Mouse (Mus musculus) forelimb bud, embryonic 11.5 days (tissue): Measurements from ENCODE around the gene Entpd6.

Source experiments
- DNase-seq: peaks from one replicate; pipeline ENCODE4 v3.0.0-alpha.2; 2012; ENCODE audit warnings: low read depth, low spot score

Entpd6 gene

DNA sequence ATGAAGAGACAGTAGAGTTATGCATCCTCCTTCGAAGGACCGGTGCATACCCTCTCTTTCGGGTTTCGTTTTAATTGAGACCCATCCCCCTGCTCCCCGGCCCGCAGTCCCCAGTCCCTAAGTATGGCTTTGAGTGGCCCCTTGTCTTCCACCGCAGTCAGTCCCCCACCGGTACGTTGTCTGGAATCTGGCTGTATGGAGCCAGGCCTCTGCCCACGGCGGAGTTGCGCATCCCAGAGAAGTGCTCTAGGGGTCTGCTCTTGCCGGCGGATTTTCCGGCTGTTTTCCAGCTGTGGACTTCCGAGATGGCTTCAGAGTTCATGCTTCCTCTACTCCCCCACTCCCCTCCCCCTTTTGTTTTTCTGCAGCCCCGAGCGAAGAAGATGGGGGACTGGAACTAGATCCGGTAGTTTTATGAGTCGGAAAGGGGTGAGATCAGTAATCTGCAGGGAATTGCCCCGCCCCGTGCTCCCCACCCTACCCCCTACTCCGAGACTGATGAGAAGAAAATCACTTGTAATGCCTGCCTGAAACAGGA lies 38.5 kb downstream of the Entpd6 start:
- peak; percentile 38 for DNase-seq

DNA sequence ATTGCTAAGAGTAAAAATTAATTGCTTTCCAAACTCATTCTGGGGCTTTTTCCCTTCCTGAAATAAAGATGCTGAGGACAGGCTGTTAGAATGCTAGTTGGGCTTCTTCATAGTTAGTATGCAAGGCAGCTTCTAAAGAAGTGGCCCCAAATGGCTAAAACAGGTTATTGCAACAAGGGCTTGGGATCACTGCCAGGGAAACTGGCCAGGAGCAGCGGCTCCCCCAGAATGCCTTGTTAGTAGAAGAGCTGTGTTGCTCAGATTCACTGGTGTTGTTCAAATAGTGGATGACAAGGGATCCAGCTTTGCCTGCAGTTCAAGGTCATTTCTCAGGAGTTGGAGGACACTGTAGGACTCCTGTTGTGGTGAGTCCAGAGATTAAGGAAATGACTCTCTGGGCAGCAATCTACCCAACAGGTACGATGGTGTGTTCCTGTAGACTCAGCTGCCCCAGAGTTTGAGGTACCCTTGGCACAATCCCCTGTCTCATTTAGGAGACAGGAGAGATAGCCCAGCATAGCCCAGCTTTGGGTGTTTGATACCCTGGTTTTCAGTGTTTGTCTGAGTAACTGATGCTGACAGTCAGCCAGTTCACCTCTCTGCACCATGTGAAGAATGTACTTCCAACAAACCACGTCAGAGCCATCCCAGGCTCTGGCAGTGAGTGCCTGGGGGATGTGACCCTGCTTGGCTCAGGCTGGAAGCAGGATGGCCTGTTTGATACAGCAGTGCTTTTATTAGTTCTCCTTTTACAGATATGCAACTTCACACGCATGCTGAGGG lies 40.1 kb downstream of the Entpd6 start:
- no peak for DNase-seq

DNA sequence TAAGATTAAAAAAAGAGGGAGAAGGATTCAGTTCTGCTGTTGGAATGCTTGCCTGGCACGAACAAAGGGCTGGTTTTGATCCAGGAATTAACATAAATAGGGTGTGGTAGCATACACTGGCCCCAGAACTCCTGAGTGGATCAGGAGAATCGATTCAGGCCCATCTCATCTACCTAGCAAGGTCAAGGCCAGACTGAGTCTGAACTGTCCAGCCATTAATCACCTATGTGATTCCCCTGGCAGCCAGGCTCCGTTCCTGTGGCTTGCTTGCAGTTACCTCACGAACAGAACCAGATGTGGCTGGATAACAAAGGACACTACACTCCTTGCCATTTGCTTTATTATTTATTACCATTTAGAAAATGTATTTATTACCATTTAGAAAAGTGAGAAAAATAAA lies 44.5 kb downstream of the Entpd6 start:
- DNase-seq = no peak

GRCm38 (mm10) chr2:150798084-150798483 lies 49.2 kb downstream of the Entpd6 start:
- no peak for DNase-seq

GRCm38 (mm10) chr2:150800616-150801015 lies 51.8 kb downstream of the Entpd6 start:
- DNase-seq = no peak

- no peak for DNase-seq
Measured at GRCm38 (mm10) chr2:150803035-150803434, 54.2 kb downstream of the Entpd6 start.

DNA sequence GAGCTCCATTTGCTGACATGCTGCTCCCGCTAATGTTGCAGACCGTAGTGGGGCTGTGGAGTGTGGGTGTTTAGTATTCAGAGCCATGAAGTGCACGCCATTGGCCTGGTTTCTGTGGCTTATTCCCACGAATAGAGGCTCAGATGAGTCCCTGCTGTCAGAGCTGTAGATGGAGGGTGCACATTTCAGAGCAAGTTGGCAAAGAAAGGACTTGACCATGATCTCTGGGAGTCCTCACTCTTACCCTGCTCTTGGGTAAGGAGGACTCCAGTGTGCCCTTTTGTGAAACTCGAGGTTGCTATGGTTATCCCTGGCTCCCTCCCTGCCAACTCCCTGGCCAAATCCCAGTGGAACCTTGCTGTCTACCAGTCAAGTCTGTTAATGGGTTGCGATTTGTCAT lies 59.5 kb downstream of the Entpd6 start:
- no peak for DNase-seq

- DNase-seq = no peak
Measured at GRCm38 (mm10) chr2:150808812-150809211, 60.0 kb downstream of the Entpd6 start.

GRCm38 (mm10) chr2:150810603-150811002 lies 61.8 kb downstream of the Entpd6 start:
- DNase-seq = no peak

DNA sequence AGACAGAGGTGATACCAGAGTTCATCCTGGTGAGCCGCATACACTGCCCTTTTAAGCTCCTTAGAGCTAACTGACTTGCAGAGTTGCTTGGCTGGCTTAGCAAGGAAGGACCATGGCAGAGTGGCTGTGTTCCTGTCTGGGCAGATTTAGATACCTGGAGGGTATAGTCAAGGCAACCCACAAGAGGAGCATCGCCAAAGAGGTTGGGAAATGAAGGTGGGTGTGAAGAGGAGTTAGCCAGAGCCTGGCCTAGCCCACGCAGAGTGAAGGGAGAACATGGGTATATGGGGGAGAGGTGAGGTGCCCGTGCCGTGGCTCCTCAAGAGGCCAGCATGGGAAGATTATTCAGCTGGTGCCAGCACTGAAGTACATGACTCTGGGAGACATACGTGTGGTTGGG lies 64.0 kb downstream of the Entpd6 start:
- DNase-seq = no peak

- no peak for DNase-seq
Measured at GRCm38 (mm10) chr2:150816676-150817402, 68.0 kb downstream of the Entpd6 start.

DNA sequence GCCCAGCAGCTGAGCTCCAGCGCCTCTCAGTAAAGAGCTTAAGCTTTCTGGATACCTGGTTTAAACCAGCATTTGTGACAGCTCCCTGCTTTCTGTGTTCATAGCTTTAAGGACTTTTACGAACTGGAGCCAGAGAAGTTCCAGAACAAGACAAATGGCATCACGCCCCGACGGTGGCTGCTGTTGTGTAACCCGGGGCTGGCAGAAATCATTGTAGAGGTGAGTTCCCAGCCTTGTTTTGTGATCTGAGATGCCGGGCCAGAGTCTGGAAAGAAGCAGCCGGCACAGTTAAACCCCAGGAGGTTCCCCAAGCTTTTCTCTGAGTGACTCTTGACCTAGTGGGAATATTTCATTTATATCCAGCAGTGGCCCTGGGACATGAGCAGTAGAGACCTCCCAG lies 69.9 kb downstream of the Entpd6 start:
- DNase-seq = no peak

- no peak for DNase-seq
Measured at GRCm38 (mm10) chr2:150820720-150821119, 71.9 kb downstream of the Entpd6 start.
